Mouse (Mus musculus): ENCODE data around the gene Zfp512b.

The Zfp512b gene

DNA sequence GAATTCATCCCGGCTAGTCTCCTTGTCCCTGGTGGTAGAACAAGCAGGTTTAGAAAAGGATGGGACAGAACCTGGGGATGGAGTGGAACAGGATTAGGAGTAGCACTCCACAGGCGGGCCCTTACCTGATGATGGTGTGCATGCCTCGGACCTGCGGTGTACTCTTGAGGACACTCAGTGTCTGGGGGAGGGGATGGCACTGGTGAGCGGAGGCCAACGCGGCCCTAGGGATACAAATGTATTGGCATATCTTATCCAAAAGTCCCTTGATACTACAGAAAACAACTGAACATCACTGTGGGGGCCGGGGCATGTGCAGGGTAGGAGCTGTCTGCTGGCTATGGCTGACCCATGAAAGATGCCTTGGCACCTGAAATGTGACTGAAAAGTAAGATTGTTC is 22.2 kb downstream of the Zfp512b start:
- CTCF ChIA-PET = interaction anchor here in 3 of 4 experiments (0.6 to 3.1 kb wide), 3 partner anchors 10 to 321 kb away, joined by 5 to 28 read pairs (median 5); no protein-coding TSS in a partner anchor
- POLR2A ChIA-PET = interaction anchor here (0.7 to 2.9 kb wide), 8 partner anchors 9 to 60 kb away, joined by 3 to 17 read pairs (median 4); partner anchors contain the start of gene Dnajc5 (in 1 of the 4)

DNA sequence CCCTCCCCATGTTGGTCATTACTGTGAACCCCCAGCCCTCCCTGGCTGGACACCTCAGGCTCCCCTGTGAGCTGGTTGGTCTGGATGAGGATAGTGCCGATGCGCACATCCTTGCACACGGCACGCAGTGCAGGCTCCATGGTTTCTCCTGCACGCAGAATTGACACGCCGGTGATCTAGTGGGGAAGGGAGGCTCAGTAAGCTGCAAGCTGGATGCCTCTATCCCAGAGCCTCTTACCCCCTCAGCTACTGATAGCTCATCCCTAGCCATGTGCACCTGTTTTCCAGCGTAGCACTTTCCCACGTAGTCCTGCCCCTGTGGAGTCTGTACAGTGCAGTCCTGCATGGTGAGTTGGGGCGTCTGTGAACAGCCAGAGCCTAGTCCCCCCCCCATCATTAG is 22.7 kb downstream of the Zfp512b start:
- ChIA-PET CTCF (interaction anchor here in 3 of 4 experiments (0.7 to 3.1 kb wide), 7 partner anchors 10 to 109 kb away, joined by 3 to 28 read pairs (median 9); no protein-coding TSS in a partner anchor), POLR2A (interaction anchor here in 3 of 4 experiments (1.0 to 2.9 kb wide), 9 partner anchors 8 to 60 kb away, joined by 3 to 20 read pairs (median 6); partner anchors contain the start of gene Dnajc5 (in 1 of the 3))

DNA sequence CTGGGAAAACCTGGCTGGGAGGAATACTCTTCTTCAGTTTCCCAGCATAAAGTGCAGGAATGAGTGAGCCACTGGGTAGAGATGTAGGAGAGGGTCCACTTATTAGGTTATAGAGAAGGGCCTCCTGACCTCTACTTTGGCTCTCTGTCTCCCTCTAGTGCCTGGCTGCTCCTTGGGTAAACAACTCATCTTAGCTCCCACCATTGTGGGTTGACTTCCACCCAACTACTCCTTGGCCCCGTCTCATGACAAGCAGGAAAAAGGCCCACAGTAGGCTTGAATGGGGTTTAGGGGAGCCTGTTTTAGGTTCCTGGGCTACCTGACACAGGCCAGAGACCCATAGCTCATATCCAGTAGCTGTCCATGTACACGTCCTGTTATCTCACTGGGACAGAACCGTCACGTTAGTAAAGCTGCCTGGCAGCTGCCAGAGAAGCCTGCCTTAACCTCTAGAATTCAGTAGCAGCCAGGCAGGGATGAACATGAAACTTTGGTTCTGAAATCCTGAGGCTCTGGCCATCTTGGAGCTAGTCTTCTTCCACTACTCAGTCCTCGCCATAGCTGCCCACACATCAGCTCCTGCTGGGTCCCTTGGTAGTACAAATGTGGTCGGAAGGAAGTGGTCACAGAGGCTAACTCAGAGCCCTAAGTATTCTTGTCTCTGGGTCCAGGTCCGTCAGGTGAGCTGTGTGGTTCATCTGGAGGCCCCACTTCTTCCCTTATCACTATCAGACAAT is 24.2 kb downstream of the Zfp512b start:
- ChIA-PET POLR2A (interaction anchor here (0.6 to 2.9 kb wide), 27 partner anchors 9 to 187 kb away, joined by 3 to 20 read pairs (median 5); partner anchors contain the start of genes Dnajc5 (in 2 of the 4) and Samd10 (in 1 of the 4)), CTCF (interaction anchor here (0.6 to 3.1 kb wide), 67 partner anchors 8 to 520 kb away, joined by 3 to 28 read pairs (median 4); partner anchors contain the start of genes Dnajc5 (in 1 of the 4), Samd10 (in 1 of the 4), Tcea2 (in 1 of the 4) and Tpd52l2 (in 1 of the 4))

DNA sequence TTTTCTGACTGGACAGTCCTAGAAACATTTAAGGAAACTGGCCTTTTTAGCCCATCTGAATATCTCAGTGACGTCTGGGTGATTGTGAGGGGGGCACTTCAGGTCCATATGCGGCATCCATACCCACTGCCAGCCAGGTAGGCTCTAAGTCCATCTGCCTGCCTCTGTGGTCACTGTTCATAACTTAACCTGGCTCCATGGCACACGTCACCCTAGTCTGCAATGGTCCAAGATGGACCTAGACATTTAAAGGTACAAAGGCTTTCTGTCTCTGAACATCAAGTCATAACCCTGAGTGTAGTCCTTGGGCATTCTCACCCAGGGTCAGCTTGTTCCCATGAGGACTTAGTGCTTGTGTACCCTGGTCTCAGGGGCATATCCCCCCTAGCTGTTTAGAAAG is 25.3 kb downstream of the Zfp512b start:
- POLR2A ChIA-PET = interaction anchor here (0.6 to 2.5 kb wide), 11 partner anchors 8 to 167 kb away, joined by 3 to 20 read pairs (median 4); partner anchors contain the start of gene Dnajc5 (in 1 of the 4)
- CTCF ChIA-PET = interaction anchor here (0.6 to 3.1 kb wide), 22 partner anchors 9 to 714 kb away, joined by 3 to 28 read pairs (median 6); partner anchors contain the start of genes Dnajc5 (in 1 of the 4) and Helz2 (in 1 of the 4)

DNA sequence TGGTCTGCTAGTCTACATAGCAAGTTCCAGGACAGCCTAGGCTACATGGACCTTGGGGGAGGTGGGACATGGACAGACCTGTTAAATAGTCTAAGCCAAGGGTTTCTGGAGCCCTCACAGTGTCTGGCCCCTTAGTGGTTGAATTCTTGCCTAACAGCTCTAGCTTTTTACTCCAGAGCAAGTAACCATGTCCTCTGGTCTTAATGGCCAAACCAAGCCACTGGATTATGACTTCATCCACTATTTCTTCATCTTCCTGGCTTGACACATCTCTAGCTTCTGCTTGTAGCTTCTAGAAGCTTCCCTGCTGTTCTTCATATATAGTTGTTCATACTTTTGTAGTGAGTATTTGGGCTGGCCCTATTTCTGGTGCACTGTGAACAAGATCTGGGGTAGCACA is 38.8 kb downstream of the Zfp512b start:
- POLR2A ChIA-PET = interaction anchor here in 3 of 4 experiments (0.6 to 3.8 kb wide), 12 partner anchors 8 to 140 kb away, joined by 4 to 17 read pairs (median 5); partner anchors contain the start of genes Dnajc5 (in 1 of the 3) and Tpd52l2 (in 1 of the 3)
- CTCF ChIA-PET = interaction anchor here in 3 of 4 experiments (0.6 to 2.0 kb wide), 5 partner anchors 9 to 31 kb away, joined by 3 to 15 read pairs (median 5); no protein-coding TSS in a partner anchor

DNA sequence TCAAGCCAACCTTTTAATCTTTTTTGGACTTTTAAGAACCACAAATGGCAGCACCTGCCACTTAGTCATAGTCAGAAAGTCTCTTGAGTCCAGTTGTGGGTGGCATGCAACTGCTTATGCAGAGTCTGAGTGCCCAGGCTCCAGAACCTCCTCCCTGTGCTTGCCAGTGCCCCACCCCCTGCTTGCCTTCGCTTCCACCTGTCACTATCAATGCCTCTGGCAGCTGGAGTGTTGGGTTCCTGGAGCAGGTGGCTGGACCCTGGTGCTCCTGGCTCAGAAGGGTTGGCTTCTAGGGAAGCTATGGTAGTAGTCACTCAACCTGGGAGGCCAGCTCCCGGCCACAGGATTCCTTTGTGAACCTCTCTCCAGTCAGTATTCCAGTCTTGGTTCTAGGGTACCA is 42.4 kb downstream of the Zfp512b start:
- ChIA-PET CTCF (interaction anchor here in 3 of 4 experiments (0.8 to 2.0 kb wide), 5 partner anchors 11 to 28 kb away, joined by 3 to 5 read pairs (median 3); no protein-coding TSS in a partner anchor), POLR2A (interaction anchor here in 2 of 4 experiments (0.8 to 2.7 kb wide), 4 partner anchors 8 to 51 kb away, joined by 3 to 8 read pairs (median 4); partner anchors contain the start of gene Dnajc5 (in 1 of the 2))

DNA sequence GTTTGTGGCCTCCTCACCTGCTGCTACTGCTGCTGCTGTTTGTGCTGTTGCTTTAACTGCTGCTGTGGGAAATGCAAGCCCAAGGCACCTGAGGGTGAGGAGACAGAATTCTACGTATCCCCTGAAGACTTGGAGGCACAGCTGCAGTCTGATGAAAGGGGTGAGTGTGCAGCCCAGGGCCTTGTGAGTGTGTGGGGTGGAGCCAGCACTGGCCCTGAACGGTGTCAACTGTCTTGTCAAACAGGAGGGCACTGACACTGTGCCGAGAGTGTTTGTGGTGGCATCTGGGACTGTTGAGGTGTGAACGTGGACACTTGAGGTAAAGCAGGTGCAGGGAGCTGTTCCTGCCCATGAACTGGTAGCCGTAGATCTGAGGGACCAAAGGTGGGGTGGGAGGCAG is 43.9 kb downstream of the Zfp512b start:
- CTCF ChIA-PET = interaction anchor here in 1 of 4 experiments (1.5 to 2.0 kb wide), 2 partner anchors 9 to 20 kb away, joined by 3 to 5 read pairs; no protein-coding TSS in a partner anchor
- POLR2A ChIA-PET = interaction anchor here in 1 of 4 experiments (0.9 to 1.0 kb wide), 2 partner anchors 18 to 28 kb away, joined by 3 read pairs; partner anchors contain the start of gene Dnajc5

DNA sequence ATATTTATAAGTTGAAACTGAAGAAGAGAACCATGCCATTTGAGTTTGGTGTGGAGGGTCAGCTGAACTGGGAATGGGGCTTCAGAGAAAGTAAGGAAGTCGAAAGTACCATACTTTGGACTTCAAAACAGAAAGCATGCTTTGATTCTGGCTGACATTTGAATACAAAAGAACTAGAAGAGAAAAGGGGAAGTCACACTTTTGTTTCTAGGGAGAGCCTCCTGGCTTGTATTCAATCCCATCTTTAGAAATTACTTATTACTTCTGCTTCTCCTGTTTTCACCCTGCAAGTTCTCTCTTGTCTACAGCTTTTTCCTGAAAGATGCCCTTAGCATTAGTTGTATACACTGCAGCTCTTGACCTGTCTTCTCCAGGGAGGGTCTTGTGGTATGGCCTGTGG is 44.4 kb downstream of the Zfp512b start:
- CTCF ChIA-PET = interaction anchor here in 1 of 4 experiments (1.2 kb wide), 1 partner anchor 20 kb away, joined by 6 read pairs; no protein-coding TSS in a partner anchor
- POLR2A ChIA-PET = interaction anchor here in 1 of 4 experiments (0.9 to 1.0 kb wide), 2 partner anchors 17 to 28 kb away, joined by 3 read pairs; partner anchors contain the start of gene Dnajc5

DNA sequence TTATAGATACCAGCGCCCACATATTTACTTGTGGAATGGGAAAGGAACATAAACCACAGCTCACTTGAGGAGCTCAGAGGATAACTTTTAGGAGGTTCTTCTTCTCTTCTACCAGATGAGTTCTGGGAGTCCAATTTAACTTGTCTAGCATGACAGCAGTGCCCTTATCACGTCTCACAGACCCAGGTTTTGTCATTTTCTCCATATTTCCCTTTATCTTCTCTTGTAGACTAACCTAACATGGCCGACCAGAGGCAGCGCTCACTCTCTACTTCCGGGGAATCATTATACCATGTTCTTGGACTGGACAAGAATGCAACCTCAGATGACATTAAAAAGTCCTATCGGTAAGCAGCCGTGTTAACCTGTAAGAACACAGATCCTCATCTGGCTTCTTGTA is 46.5 kb downstream of the Zfp512b start:
- POLR2A ChIA-PET = interaction anchor here in 1 of 4 experiments (1.3 to 2.0 kb wide), 4 partner anchors 9 to 28 kb away, joined by 3 to 7 read pairs (median 4); no protein-coding TSS in a partner anchor
- CTCF ChIA-PET = interaction anchor here in 3 of 4 experiments (0.6 to 1.9 kb wide), 4 partner anchors 12 to 176 kb away, joined by 3 to 8 read pairs (median 4); no protein-coding TSS in a partner anchor

DNA sequence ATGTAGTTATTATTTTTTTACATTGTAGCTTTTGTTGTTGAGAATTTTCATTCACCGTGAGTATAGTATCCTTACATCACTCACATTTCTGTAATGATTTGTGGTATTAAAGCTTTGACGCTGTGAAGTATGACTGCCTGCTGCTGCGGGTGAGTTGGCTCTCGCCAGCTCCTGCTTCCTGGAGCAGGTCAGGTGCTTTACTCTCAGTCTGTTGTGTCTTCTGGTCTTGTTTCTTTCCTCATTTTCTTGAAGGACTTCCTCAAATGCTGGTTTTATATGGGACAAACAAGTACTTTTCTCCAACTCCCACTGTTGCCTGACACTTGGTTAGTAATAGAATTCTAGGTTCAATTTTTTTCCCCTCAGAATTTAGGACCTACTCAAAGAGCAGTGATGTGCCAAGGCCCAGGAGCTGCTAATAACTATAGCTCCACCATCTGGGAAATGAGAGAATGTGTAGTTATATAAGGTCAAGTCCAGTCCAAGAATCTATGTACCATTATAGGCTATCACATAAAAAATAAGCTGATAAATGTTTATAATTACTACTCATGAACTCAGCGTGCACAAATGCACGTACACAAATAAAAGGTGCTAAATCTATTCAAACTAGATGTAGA is 50.7 kb downstream of the Zfp512b start:
- POLR2A ChIA-PET = interaction anchor here in 2 of 4 experiments (0.6 to 2.6 kb wide), 9 partner anchors 9 to 157 kb away, joined by 3 to 9 read pairs (median 3); partner anchors contain the start of gene Dnajc5 (in 2 of the 2)
- CTCF ChIA-PET = interaction anchor here in 2 of 4 experiments (0.6 to 2.2 kb wide), 3 partner anchors 27 to 137 kb away, joined by 3 to 11 read pairs (median 3); no protein-coding TSS in a partner anchor

DNA sequence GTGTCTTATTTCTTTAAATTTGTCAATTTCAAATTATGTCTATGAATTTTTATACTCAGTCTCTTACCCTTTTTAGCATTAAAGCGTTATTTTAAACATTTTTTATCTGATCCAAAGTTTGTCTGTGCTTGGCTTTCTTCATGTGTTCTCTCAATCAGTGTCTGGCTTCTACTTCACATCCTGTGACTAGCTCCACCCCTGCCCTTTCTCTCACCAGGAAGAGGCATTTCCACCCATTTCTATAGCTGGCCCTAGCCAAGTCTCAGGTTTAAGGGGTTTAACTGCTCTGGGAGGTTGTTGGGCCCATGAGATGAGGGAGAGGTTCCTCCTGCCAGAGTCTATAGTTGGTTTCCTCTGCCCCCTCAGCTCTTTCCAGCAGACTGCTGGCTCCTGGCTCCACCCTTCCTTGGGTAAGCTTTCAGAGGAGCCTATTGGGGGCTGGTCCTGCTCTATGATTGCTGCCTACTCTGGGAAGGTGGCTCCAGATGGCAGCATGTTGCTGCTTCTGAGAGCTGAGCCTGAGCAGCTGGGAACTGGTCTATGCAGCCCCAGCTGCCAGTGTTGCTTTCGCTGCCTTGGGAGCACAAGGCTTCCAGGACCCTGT is 55.1 kb downstream of the Zfp512b start:
- POLR2A ChIA-PET = interaction anchor here (0.6 to 2.1 kb wide), 15 partner anchors 15 to 173 kb away, joined by 3 to 17 read pairs (median 4); partner anchors contain the start of genes Dnajc5 (in 3 of the 4), Abhd16b (in 1 of the 4) and Zgpat (in 1 of the 4)

DNA sequence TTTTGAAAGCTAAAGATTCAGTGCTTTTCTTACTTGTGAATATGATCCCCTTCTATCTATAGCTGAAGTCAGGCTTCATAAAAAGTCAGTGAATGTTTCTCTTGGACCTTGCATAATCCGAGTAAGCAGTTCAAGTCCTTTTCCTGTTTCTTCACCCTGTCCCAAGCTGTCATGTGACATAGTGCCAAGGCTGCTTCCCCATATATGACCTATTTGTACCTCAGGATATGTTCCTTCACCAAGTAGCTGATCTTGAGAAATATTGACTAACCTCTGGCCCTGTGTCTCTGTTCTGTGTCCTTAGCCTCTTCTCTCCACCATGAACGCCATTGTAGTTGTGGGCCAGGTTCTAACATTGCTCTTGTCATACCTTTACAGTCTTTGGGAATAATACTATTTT is 56.2 kb downstream of the Zfp512b start:
- CTCF ChIA-PET = interaction anchor here in 2 of 4 experiments (1.3 to 2.6 kb wide), 2 partner anchors 13 to 14 kb away, joined by 6 to 10 read pairs; no protein-coding TSS in a partner anchor
- POLR2A ChIA-PET = interaction anchor here in 1 of 4 experiments (0.8 to 3.2 kb wide), 3 partner anchors 14 to 166 kb away, joined by 3 to 11 read pairs (median 4); no protein-coding TSS in a partner anchor

More for the DNA sequence above, 55.1 kb downstream of the Zfp512b start:
- CTCF ChIA-PET = interaction anchor here in 2 of 4 experiments (0.7 to 2.6 kb wide), 8 partner anchors 15 to 350 kb away, joined by 3 to 10 read pairs (median 3); partner anchors contain the start of genes Dnajc5 (in 1 of the 2) and Ppdpf (in 1 of the 2)

DNA sequence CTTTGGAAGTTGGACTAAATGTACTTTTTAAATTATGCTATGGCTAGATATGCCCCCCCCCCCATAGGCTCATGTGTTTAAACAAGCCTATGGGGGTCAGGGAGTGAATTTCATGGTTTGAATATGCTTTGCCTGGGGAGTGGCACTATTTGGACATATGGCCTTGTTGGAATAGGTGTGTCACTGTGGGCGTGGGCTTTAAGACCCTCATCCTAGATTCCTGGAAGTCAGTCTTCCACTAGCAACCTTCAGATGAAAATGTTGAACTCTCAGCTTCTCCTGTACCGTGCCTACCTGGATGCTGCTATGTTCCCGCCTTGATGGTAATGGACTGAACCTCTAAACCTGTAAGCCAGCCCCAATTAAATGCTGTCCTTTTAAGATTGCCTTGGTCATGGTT is 60.0 kb downstream of the Zfp512b start:
- POLR2A ChIA-PET = interaction anchor here in 2 of 4 experiments (0.5 to 6.0 kb wide), 13 partner anchors 8 to 89 kb away, joined by 3 to 46 read pairs (median 8); partner anchors contain the start of genes Dnajc5 (in 2 of the 2) and Tpd52l2 (in 2 of the 2)

More for the DNA sequence above, 60.0 kb downstream of the Zfp512b start:
- CTCF ChIA-PET = interaction anchor here in 2 of 4 experiments (0.6 to 2.7 kb wide), 4 partner anchors 10 to 516 kb away, joined by 4 to 12 read pairs (median 8); no protein-coding TSS in a partner anchor

All from embryonic stem cell, embryonic (primary cell).